Mouse (Mus musculus): Measurements from ENCODE around the gene Usp39. TPM values are rescaled to one million over a fixed set of nuclear protein-coding genes. Genes with fewer than 3 reads are reported as not detected.
A peak's percentile ranks its signal among the peaks of the same experiment; 100 is the strongest.

Gene Usp39
- polyA plus RNA-seq, 1 experiment from 2014 or later = 52.3 TPM

GRCm38 (mm10) chr6:72367460-72367974, 22.5 kb upstream of the Usp39 start:
- H3K4me1 ChIP-seq (ENCODE audit: control insufficient read depth, insufficient read depth, low read length) = peaks cover 9% of the 10 kb centered on the region; the same call in 1 of the 2 replicates
- H3K9me3 ChIP-seq (ENCODE audit: control insufficient read depth, low read depth, low read length) = no peaks in the 10 kb centered on the region
- no peak overlapping the region for H3K4me3 ChIP-seq (ENCODE audit: low read depth, low read length)
- H3K27ac ChIP-seq (ENCODE audit: low read length) = no peak overlapping the region
- WGBS = 76% methylated on average over 4 of the region's 4 CpGs
- no peak for ATAC-seq (ENCODE audit: insufficient number of reproducible peaks, insufficient read depth, low FRiP score, low read depth)
- no peaks in the 10 kb centered on the region for H3K36me3 ChIP-seq (ENCODE audit: control insufficient read depth, insufficient read depth, low read length)
- H3K9ac ChIP-seq (replicated peaks; ENCODE audit: low read depth, low read length) = no peak overlapping the region
- no peak overlapping the region for H3K4me2 ChIP-seq (replicated peaks; ENCODE audit: low read depth, low read length)
- no peaks in the 10 kb centered on the region for H3K27me3 ChIP-seq (ENCODE audit: control insufficient read depth, insufficient read depth, low read length)

- 77% methylated on average over 4 of the region's 4 CpGs for whole genome bisulfite sequencing
- H3K9ac ChIP-seq (replicated peaks; ENCODE audit: low read depth, low read length) = no peak within 1 kb of the TSS
- H3K27me3 ChIP-seq (ENCODE audit: control insufficient read depth, insufficient read depth, low read length) = no peaks in the 10 kb centered on the region
- no peak within 1 kb of the TSS for H3K4me3 ChIP-seq (ENCODE audit: low read depth, low read length)
- no peaks in the 10 kb centered on the region for H3K9me3 ChIP-seq (ENCODE audit: control insufficient read depth, low read depth, low read length)
- no peak for ATAC-seq (ENCODE audit: insufficient number of reproducible peaks, insufficient read depth, low FRiP score, low read depth)
- H3K27ac ChIP-seq (ENCODE audit: low read length) = no peak within 1 kb of the TSS
- H3K4me2 ChIP-seq (replicated peaks; ENCODE audit: low read depth, low read length) = no peak within 1 kb of the TSS
- H3K36me3 ChIP-seq (ENCODE audit: control insufficient read depth, insufficient read depth, low read length) = no peaks in the 10 kb centered on the region
- peaks cover 9% of the 10 kb centered on the region; the same call in 1 of the 2 replicates for H3K4me1 ChIP-seq (ENCODE audit: control insufficient read depth, insufficient read depth, low read length)
These were observed 22.0 kb upstream of the Usp39 start, which contains the start of gene Rnf181 for GRCm38 (mm10) chr6:72366844-72367443. Gene Rnf181 (minus strand): TSS chr6:72366956.

GRCm38 (mm10) chr6:72366304-72366703, 21.3 kb upstream of the Usp39 start:
- H3K4me2 ChIP-seq (replicated peaks; ENCODE audit: low read depth, low read length) = no peak overlapping the region
- peaks cover 14% of the 10 kb centered on the region; the same call in 1 of the 2 replicates for H3K4me1 ChIP-seq (ENCODE audit: control insufficient read depth, insufficient read depth, low read length)
- H3K27me3 ChIP-seq (ENCODE audit: control insufficient read depth, insufficient read depth, low read length) = no peaks in the 10 kb centered on the region
- WGBS = 71% methylated on average over 3 of the region's 3 CpGs
- ATAC-seq (ENCODE audit: insufficient number of reproducible peaks, insufficient read depth, low FRiP score, low read depth) = no peak
- no peak overlapping the region for H3K4me3 ChIP-seq (ENCODE audit: low read depth, low read length)
- H3K9me3 ChIP-seq (ENCODE audit: control insufficient read depth, low read depth, low read length) = no peaks in the 10 kb centered on the region
- H3K27ac ChIP-seq (ENCODE audit: low read length) = no peak overlapping the region
- no peak overlapping the region for H3K9ac ChIP-seq (replicated peaks; ENCODE audit: low read depth, low read length)
- H3K36me3 ChIP-seq (ENCODE audit: control insufficient read depth, insufficient read depth, low read length) = no peaks in the 10 kb centered on the region

- peaks cover under 1% of the 10 kb centered on the region; the same call in 1 of the 2 replicates for H3K36me3 ChIP-seq (ENCODE audit: control insufficient read depth, insufficient read depth, low read length)
- no peaks in the 10 kb centered on the region for H3K9me3 ChIP-seq (ENCODE audit: control insufficient read depth, low read depth, low read length)
- no peak overlapping the region for H3K27ac ChIP-seq (ENCODE audit: low read length)
- no peak overlapping the region for H3K9ac ChIP-seq (replicated peaks; ENCODE audit: low read depth, low read length)
- no peak overlapping the region for H3K4me2 ChIP-seq (replicated peaks; ENCODE audit: low read depth, low read length)
- peaks cover 16% of the 10 kb centered on the region; the same call in 1 of the 2 replicates for H3K4me1 ChIP-seq (ENCODE audit: control insufficient read depth, insufficient read depth, low read length)
- WGBS = 68% methylated on average over 6 of the region's 6 CpGs
- H3K27me3 ChIP-seq (ENCODE audit: control insufficient read depth, insufficient read depth, low read length) = no peaks in the 10 kb centered on the region
- ATAC-seq (ENCODE audit: insufficient number of reproducible peaks, insufficient read depth, low FRiP score, low read depth) = no peak
- no peak overlapping the region for H3K4me3 ChIP-seq (ENCODE audit: low read depth, low read length)
These were observed 20.0 kb upstream of the Usp39 start for GRCm38 (mm10) chr6:72364985-72365384.

- no peak for ATAC-seq (ENCODE audit: insufficient number of reproducible peaks, insufficient read depth, low FRiP score, low read depth)
- Histone ChIP-seq H3K27me3 (ENCODE audit: control insufficient read depth, insufficient read depth, low read length) (no peaks in the 10 kb centered on the region), H3K9ac (replicated peaks; ENCODE audit: low read depth, low read length) (no peak overlapping the region), H3K4me2 (replicated peaks; ENCODE audit: low read depth, low read length) (no peak overlapping the region), H3K4me1 (ENCODE audit: control insufficient read depth, insufficient read depth, low read length) (peaks cover 19% of the 10 kb centered on the region; the same call in 1 of the 2 replicates), H3K9me3 (ENCODE audit: control insufficient read depth, low read depth, low read length) (no peaks in the 10 kb centered on the region), H3K27ac (ENCODE audit: low read length) (no peak overlapping the region), H3K4me3 (ENCODE audit: low read depth, low read length) (no peak overlapping the region), H3K36me3 (ENCODE audit: control insufficient read depth, insufficient read depth, low read length) (peaks cover 10% of the 10 kb centered on the region; the same call in 1 of the 2 replicates)
- WGBS = 48% methylated on average over 7 of the region's 7 CpGs
These were observed 19.0 kb upstream of the Usp39 start for GRCm38 (mm10) chr6:72364009-72364408.

- H3K4me1 ChIP-seq (ENCODE audit: control insufficient read depth, insufficient read depth, low read length) = peaks cover 19% of the 10 kb centered on the region; the same call in 1 of the 2 replicates
- no peaks in the 10 kb centered on the region for H3K27me3 ChIP-seq (ENCODE audit: control insufficient read depth, insufficient read depth, low read length)
- peak overlapping the region; percentile 77 for H3K4me3 ChIP-seq (ENCODE audit: low read depth, low read length)
- ATAC-seq (ENCODE audit: insufficient number of reproducible peaks, insufficient read depth, low FRiP score, low read depth) = peak; percentile 96
- peaks cover 17% of the 10 kb centered on the region; the same call in 1 of the 2 replicates for H3K36me3 ChIP-seq (ENCODE audit: control insufficient read depth, insufficient read depth, low read length)
- H3K9me3 ChIP-seq (ENCODE audit: control insufficient read depth, low read depth, low read length) = no peaks in the 10 kb centered on the region
- peak overlapping the region; percentile 52; the same call in 1 of the 2 replicates for H3K27ac ChIP-seq (ENCODE audit: low read length)
- peak overlapping the region; percentile 68 for H3K9ac ChIP-seq (replicated peaks; ENCODE audit: low read depth, low read length)
- WGBS = under 1% methylated on average over 42 of the region's 42 CpGs
- H3K4me2 ChIP-seq (replicated peaks; ENCODE audit: low read depth, low read length) = peak overlapping the region; percentile 82
These were observed 17.4 kb upstream of the Usp39 start for GRCm38 (mm10) chr6:72362132-72363028.

- Histone ChIP-seq H3K36me3 (ENCODE audit: control insufficient read depth, insufficient read depth, low read length) (peaks cover 17% of the 10 kb centered on the region; the same call in 1 of the 2 replicates), H3K4me1 (ENCODE audit: control insufficient read depth, insufficient read depth, low read length) (peaks cover 19% of the 10 kb centered on the region; the same call in 1 of the 2 replicates), H3K9me3 (ENCODE audit: control insufficient read depth, low read depth, low read length) (no peaks in the 10 kb centered on the region), H3K27ac (ENCODE audit: low read length) (peak overlapping the region; percentile 39; the same call in 1 of the 2 replicates), H3K4me2 (replicated peaks; ENCODE audit: low read depth, low read length) (peak overlapping the region; percentile 82), H3K27me3 (ENCODE audit: control insufficient read depth, insufficient read depth, low read length) (no peaks in the 10 kb centered on the region), H3K4me3 (ENCODE audit: low read depth, low read length) (peak overlapping the region; percentile 77), H3K9ac (replicated peaks; ENCODE audit: low read depth, low read length) (no peak overlapping the region)
- no peak for ATAC-seq (ENCODE audit: insufficient number of reproducible peaks, insufficient read depth, low FRiP score, low read depth)
- WGBS = 53% methylated on average over 5 of the region's 5 CpGs
These were observed 16.2 kb upstream of the Usp39 start for GRCm38 (mm10) chr6:72361121-72361551.

- Histone ChIP-seq H3K9me3 (ENCODE audit: control insufficient read depth, low read depth, low read length) (no peaks in the 10 kb centered on the region), H3K36me3 (ENCODE audit: control insufficient read depth, insufficient read depth, low read length) (peaks cover 17% of the 10 kb centered on the region; the same call in 1 of the 2 replicates), H3K4me2 (replicated peaks; ENCODE audit: low read depth, low read length) (peak overlapping the region; percentile 82; the same call in 1 of the 2 replicates), H3K4me1 (ENCODE audit: control insufficient read depth, insufficient read depth, low read length) (peaks cover 19% of the 10 kb centered on the region; the same call in 1 of the 2 replicates), H3K9ac (replicated peaks; ENCODE audit: low read depth, low read length) (no peak overlapping the region), H3K27ac (ENCODE audit: low read length) (peak overlapping the region; percentile 39; the same call in 1 of the 2 replicates), H3K4me3 (ENCODE audit: low read depth, low read length) (no peak overlapping the region), H3K27me3 (ENCODE audit: control insufficient read depth, insufficient read depth, low read length) (no peaks in the 10 kb centered on the region)
- no peak for ATAC-seq (ENCODE audit: insufficient number of reproducible peaks, insufficient read depth, low FRiP score, low read depth)
- WGBS = 47% methylated on average over 7 of the region's 7 CpGs
These were observed 15.6 kb upstream of the Usp39 start for GRCm38 (mm10) chr6:72360599-72360935.
